Mouse (Mus musculus): ENCODE data around the gene Morc4. TPM values are rescaled to one million over a fixed set of nuclear protein-coding genes. Genes with fewer than 3 reads are reported as not detected.
A peak's percentile ranks its signal among the peaks of the same experiment; 100 is the strongest.

The Morc4 gene
- total RNA-seq (2015; ENCODE audit: low replicate concordance) = 0.42 TPM in 1 of 2 replicates, not detected in the other
- total RNA-seq (2017; ENCODE audit: low replicate concordance) = not detected in 2 replicates

- ATAC-seq (replicated peaks; ENCODE audit: low FRiP score, poor library complexity, severe bottlenecking) = no peak
Observed at GRCm38 (mm10) chrX:139870938-139871791, at the start of gene Morc4. Gene Morc4, minus strand, starts transcription at chrX:139871677.

GRCm38 (mm10) chrX:139920572-139920971, 49.1 kb upstream of the Morc4 start:
- ATAC-seq (replicated peaks; ENCODE audit: low FRiP score, poor library complexity, severe bottlenecking) = no peak

- no peak for ATAC-seq (replicated peaks; ENCODE audit: low FRiP score, poor library complexity, severe bottlenecking)
Observed at GRCm38 (mm10) chrX:139891387-139891786, 19.9 kb upstream of the Morc4 start.

DNA sequence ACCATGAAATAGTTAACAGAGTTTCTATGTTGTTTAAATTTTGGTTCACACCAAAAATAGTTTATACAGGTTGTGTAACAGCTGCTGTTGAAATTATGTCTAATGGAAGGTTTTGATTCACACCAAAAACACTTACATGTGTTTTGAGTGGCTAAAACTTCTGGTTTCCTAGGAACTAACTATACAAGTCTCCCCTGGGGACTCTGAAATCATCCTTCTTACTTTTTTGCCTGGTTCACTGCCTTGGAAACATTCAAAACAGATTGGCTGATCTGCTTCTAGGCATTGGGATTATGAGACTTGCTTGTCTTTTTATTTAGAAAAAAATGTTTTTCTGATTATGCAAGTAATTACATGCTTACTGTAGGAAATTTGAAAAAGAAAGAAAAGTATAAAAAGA, 11.7 kb upstream of the Morc4 start:
- no peak for ATAC-seq (replicated peaks; ENCODE audit: low FRiP score, poor library complexity, severe bottlenecking)

DNA sequence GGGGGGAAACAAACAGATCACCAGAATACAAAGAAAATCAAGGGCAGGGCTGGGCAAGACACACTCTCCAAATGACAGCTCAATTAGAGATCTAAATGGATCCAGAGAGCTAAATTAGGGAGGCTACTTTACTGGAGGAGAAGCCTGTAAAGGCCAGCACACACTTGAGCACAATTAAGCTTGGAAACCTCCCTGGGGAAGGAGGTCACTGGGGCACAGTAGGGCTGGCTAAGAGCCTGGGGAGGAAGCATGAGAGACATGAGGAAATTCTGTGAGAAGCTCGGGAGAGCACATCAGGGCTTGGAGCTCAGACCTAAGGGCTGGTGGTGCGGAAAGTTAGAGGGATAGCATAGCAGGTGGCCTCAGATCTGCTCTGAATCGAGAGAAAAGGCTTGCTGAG, 6.5 kb upstream of the Morc4 start:
- ATAC-seq (replicated peaks; ENCODE audit: low FRiP score, poor library complexity, severe bottlenecking) = no peak

DNA sequence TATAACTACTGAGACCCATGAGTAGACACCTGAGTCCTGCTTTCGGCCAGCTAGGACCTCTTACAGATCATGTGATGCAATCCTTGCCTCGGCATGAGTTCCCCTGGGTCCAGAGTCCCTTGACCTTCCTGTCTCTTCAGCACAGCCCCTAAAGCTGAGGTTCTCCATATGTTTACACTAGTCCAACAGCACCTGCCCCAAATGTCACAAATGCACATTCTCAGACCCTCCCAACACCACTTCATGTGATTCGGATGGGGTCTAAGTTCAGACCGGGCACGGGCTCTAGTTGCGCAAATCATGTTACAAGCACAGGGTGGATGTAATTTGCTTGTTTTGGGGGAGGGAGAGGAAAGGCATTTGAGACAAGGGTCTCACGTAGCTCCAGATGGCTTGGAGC, 5.6 kb upstream of the Morc4 start:
- ATAC-seq (replicated peaks; ENCODE audit: low FRiP score, poor library complexity, severe bottlenecking) = no peak

- no peak for ATAC-seq (replicated peaks; ENCODE audit: low FRiP score, poor library complexity, severe bottlenecking)
Observed at GRCm38 (mm10) chrX:139870300-139870711, 1.2 kb downstream of the Morc4 start.

- no peak for ATAC-seq (replicated peaks; ENCODE audit: low FRiP score, poor library complexity, severe bottlenecking)
Observed at GRCm38 (mm10) chrX:139859402-139859801, 12.1 kb downstream of the Morc4 start.

GRCm38 (mm10) chrX:139854795-139855194, 16.7 kb downstream of the Morc4 start:
- ATAC-seq (replicated peaks; ENCODE audit: low FRiP score, poor library complexity, severe bottlenecking) = no peak

DNA sequence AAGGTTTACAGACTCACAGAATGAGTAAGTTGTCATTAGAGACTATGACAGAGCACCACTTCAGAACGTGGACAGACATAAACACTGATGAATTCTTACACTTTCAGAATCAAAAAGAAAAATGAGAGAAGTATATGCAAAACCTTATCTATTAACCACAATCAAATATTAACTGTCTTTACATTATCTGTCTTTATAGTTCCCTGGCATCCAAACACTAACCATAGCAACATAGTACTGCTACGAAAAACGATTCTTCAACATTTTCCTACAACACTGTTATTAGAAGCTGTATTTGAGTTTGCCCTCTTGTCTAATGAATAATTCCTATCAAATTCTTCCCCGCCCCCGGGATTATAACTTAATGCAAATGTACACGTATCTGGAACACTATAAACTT, 30.4 kb downstream of the Morc4 start:
- ATAC-seq (replicated peaks; ENCODE audit: low FRiP score, poor library complexity, severe bottlenecking) = no peak

GRCm38 (mm10) chrX:139839057-139839456, 32.4 kb downstream of the Morc4 start:
- no peak for ATAC-seq (replicated peaks; ENCODE audit: low FRiP score, poor library complexity, severe bottlenecking)

DNA sequence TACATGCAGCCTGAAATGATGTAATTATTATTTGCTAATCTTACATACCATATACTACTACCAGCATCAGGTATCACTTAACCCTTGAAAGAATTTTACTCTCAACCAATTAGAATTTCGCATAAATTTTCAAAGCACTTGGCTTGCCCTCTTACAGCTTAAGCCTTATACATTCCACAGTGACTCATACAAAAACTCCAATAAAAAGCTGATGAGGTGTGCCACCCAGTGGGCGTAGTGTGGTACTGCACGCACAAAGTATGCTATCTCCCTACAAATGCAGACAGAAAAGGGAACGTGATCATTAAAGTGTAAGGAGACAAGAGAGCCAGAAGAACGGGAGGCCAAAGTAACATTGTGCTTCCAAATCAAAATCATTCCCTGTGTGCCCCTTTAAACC, 39.0 kb downstream of the Morc4 start:
- 0 out of 2 replicates have a peak, but pooled peaks have one; percentile 42 for ATAC-seq (replicated peaks; ENCODE audit: low FRiP score, poor library complexity, severe bottlenecking)

DNA sequence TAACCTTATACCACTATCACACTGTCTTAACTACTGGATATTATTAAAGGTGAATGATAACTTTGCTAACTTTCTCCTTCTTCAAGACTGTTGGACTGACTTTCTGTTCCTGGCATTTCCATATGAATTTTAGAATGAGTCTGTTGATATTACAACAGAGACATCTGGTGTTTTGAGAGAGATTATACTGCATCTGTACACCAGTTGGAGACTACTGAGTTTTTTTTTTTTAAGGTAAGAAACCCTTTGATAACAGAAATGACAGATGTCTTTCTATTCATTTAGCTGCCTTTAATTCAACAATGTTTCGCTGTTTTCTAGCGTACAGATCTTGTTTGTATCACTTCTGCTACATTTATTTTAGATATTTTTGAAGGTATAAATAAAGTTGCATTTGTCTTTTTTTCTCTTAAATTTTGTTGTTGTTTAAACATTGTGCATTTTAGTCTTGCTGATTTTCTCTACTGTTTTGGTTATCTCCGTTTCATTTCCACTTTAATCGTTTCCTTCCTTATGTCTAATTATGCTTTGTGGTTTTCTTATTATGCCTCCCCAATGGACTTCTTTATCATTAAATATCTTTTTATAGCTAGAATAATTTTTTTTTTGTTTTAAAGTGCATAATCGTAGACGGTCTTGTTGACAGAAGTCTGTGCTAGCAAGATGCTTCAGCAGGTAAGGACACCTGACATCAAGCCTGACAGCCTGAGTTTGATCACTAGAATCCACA, 42.9 kb downstream of the Morc4 start:
- no peak for ATAC-seq (replicated peaks; ENCODE audit: low FRiP score, poor library complexity, severe bottlenecking)

DNA sequence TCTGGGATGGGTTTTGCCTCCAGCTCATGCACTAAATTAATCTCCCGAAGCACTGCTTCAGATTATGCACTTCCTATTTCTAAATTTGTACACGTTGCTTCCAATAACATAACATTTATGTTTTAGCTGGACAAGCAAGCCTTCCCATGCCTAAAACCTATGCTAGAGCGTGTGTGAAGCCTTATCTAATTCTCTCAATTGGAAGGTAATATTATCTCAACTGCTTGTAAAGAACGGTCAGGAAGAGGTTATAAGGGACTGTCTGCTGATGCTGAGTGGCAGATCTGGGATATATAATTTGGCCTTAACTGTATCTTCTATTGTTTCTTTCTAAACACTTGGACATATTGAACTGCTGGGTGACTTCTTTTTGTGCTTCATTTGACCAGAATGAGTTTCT, 44.6 kb downstream of the Morc4 start:
- no peak for ATAC-seq (replicated peaks; ENCODE audit: low FRiP score, poor library complexity, severe bottlenecking)

DNA sequence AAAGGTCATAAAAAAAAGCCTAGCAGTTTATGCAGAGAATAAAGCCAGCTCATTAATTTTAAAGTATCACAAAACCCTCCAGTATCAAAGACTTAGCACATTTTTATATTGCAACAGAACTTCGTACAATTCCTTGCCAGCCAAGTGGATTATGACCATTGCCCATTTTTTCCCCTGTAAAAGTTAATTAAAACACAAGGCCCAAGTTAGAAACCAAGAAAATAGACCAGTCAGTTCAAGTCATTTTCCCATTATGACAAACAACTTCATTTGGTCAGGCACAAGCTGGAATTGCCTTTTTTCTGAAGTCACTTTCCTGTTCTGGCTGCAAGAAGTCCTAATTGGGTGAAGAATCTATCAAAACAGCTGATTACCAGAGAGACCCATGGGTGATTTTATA, 46.1 kb downstream of the Morc4 start:
- ATAC-seq (replicated peaks; ENCODE audit: low FRiP score, poor library complexity, severe bottlenecking) = no peak

- ATAC-seq (replicated peaks; ENCODE audit: low FRiP score, poor library complexity, severe bottlenecking) = no peak
Observed at GRCm38 (mm10) chrX:139815201-139815600, 56.3 kb downstream of the Morc4 start.

- 0 out of 2 replicates have a peak, but pooled peaks have one; percentile 30 for ATAC-seq (replicated peaks; ENCODE audit: low FRiP score, poor library complexity, severe bottlenecking)
Observed at GRCm38 (mm10) chrX:139814018-139814635, 57.4 kb downstream of the Morc4 start.

- peak; percentile 19; the same call in 1 of the 2 replicates for ATAC-seq (replicated peaks; ENCODE audit: low FRiP score, poor library complexity, severe bottlenecking)
Observed at GRCm38 (mm10) chrX:139813299-139814002, 58.0 kb downstream of the Morc4 start.

GRCm38 (mm10) chrX:139812636-139813298, 58.7 kb downstream of the Morc4 start:
- no peak for ATAC-seq (replicated peaks; ENCODE audit: low FRiP score, poor library complexity, severe bottlenecking)

Measured in erythroid progenitor cell, adult 5-6 weeks (primary cell).